Mouse (Mus musculus) bone marrow macrophage, adult 2 months (primary cell): ENCODE data around the gene Dll1. TPM values are rescaled to one million over a fixed set of nuclear protein-coding genes. Genes with fewer than 3 reads are reported as not detected.
A peak's percentile ranks its signal among the peaks of the same experiment; 100 is the strongest.

Source experiments
- H3K27ac ChIP-seq: 2 replicates; pipeline ENCODE4 v1.5.1; 2012; ENCODE audit warnings: low read depth, low read length; ENCODE audit not compliant: insufficient read depth
- H3K4me1 ChIP-seq: 2 replicates; pipeline ENCODE4 v1.6.1; 2012; ENCODE audit warnings: low read length; ENCODE audit not compliant: control insufficient read depth, insufficient read depth
- H3K4me3 ChIP-seq: 2 replicates; pipeline ENCODE4 v1.5.1; 2012; ENCODE audit warnings: mild to moderate bottlenecking, low read length, moderate library complexity; ENCODE audit not compliant: insufficient read depth
- CTCF ChIP-seq: IDR thresholded peaks from 2 replicates; pipeline ENCODE4 v1.5.1; 2012; ENCODE audit warnings: low read depth, mild to moderate bottlenecking, low read length, moderate library complexity
- POLR2A ChIP-seq: IDR thresholded peaks from 2 replicates; pipeline ENCODE4 v1.6.1; 2012; ENCODE audit warnings: mild to moderate bottlenecking, low read depth, low read length, borderline replicate concordance
- polyA plus RNA-seq: library from polyadenylated mRNA; stranded (reverse); fragments of >200 nt; gene quantifications from 2 replicates; pipeline ENCODE4 v1.2.4, GENCODE M21; 2012; ENCODE audit not compliant: missing spikeins, insufficient read depth, insufficient read length

Gene Dll1
- polyA plus RNA-seq, result not detected in 2 replicates

DNA sequence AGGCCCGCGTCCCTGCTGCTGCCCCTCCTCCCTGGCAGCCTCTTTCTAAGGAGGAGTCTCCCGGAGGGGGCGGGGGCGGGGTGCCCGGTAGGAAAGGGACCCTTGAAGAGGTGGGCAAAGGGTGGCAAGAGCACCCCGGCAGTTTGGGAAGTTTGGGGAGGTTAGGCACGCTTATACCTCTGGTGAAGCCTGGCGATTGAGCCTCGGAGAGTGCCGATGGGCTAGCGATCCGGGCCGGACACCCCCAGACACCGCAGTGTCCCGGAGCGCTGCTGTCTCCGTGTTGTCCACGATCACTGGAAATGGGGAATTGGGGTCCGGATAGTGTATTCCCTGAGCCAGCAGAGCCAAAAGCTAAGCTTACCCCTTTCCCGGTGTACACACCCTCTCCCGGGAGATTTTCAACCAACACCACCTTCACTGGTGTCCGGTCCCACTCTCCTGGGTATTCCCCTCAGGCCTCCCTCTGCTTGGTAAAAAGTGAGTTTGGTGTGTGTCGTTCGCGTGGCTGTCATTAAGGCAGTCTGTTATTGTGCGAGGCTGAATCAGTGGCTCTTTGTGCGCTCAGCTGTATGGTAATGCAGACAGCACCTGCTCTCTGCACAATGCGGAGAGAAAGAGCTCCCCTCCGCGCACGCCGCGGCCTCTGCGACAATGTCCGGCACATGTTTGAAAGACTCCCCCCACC is at the start of gene Dll1:
Gene Dll1, minus strand, starts transcription at position 379 of the 688 bp plus-strand sequence.
- H3K4me3 ChIP-seq, result peak within 1 kb of the TSS; percentile 65
- no peak for TF ChIP-seq CTCF
- no peak for TF ChIP-seq POLR2A
- no peak within 1 kb of the TSS for H3K27ac ChIP-seq
- peaks cover 4% of the 10 kb centered on the region; the same call in 1 of the 2 replicates for H3K4me1 ChIP-seq

- Histone ChIP-seq H3K27ac (no peak overlapping the region), H3K4me1 (peaks cover 9% of the 10 kb centered on the region), H3K4me3 (no peak overlapping the region)
- no peak for TF ChIP-seq CTCF
- no peak for TF ChIP-seq POLR2A
Measured at GRCm38 (mm10) chr17:15425931-15426330, 49.3 kb upstream of the Dll1 start.

- no peak for TF ChIP-seq CTCF
- TF ChIP-seq POLR2A, result no peak
Measured at GRCm38 (mm10) chr17:15423080-15423765, 46.6 kb upstream of the Dll1 start.

DNA sequence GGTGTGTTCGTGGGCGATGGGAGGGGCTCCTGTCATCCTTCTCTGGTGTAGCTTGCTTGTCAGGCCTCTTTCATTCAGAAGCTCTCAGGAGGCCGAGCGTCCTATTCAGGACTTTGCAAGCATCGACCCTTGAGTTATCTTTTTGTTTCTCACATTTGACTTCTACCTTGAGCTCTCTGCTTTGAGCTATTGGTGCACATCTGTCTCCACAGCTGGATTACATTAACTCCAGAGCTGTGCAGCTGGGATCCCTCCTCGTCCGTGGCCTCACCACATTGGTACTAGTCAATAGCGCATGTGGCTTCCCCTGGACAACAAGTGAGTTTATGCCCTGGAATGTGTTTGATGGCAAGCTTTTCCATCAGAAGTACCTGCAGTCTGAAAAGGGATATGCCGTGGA is 46.0 kb upstream of the Dll1 start:
- Histone ChIP-seq H3K4me3 (no peak overlapping the region), H3K27ac (no peak overlapping the region), H3K4me1 (0 out of 2 replicates have a peak, but pooled peaks cover 2% of the 10 kb centered on the region)
- TF ChIP-seq CTCF (no peak), POLR2A (no peak)

More at GRCm38 (mm10) chr17:15423080-15423765, 46.6 kb upstream of the Dll1 start:
- Histone ChIP-seq H3K27ac (no peak overlapping the region), H3K4me3 (no peak overlapping the region), H3K4me1 (0 out of 2 replicates have a peak, but pooled peaks cover 2% of the 10 kb centered on the region)

DNA sequence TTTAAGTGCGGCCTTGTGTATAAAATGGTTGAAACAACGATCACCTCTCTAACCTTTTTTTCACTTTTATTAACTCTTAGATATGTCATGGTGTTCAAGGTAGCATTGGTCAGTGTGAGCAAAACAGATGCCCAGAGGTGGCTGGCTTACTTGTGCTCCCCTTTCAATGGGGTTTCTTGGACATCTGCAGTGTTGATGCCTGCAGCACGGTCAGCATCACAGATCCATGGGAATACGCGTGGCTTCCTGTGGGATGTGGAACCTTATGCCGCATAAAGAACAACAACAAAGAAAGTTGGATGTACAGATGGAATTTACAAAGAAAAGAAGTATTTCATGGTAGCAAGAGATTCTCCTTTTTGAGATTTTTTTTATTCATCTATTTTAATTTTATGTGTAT is 44.8 kb upstream of the Dll1 start:
- Histone ChIP-seq H3K4me3 (no peak overlapping the region), H3K27ac (no peak overlapping the region), H3K4me1 (0 out of 2 replicates have a peak, but pooled peaks cover 2% of the 10 kb centered on the region)
- no peak for TF ChIP-seq CTCF
- TF ChIP-seq POLR2A, result no peak

- no peak for TF ChIP-seq POLR2A
- TF ChIP-seq CTCF, result no peak
Measured at GRCm38 (mm10) chr17:15420021-15420603, 43.4 kb upstream of the Dll1 start.

DNA sequence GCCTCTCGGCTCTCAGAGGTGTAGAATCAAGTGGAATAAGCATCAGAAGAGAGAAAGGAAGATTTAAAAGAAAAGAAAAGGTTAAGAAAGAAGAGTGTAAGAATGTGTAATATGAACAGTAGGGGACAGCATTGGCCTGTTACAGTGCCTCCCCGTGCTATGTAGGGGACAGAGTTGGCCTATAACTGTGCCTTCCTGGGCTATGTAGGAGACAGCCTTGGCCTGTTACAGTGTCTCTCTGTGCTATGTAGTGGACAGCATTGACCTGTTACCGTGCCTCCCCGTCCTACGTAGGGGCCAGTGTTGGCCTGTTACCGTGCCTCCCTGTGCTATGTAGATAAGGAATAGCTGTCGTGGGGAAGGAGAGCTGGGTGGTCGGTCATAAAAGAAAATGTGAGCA is 42.9 kb upstream of the Dll1 start:
- Histone ChIP-seq H3K27ac (no peak overlapping the region), H3K4me1 (0 out of 2 replicates have a peak, but pooled peaks cover 2% of the 10 kb centered on the region), H3K4me3 (no peak overlapping the region)
- TF ChIP-seq POLR2A (no peak), CTCF (no peak)

More at GRCm38 (mm10) chr17:15420021-15420603, 43.4 kb upstream of the Dll1 start:
- no peak overlapping the region for H3K27ac ChIP-seq
- H3K4me3 ChIP-seq, result no peak overlapping the region
- H3K4me1 ChIP-seq, result 0 out of 2 replicates have a peak, but pooled peaks cover 2% of the 10 kb centered on the region

GRCm38 (mm10) chr17:15416596-15417215 is 40.0 kb upstream of the Dll1 start:
- 0 out of 2 replicates have a peak, but pooled peaks cover 2% of the 10 kb centered on the region for H3K4me1 ChIP-seq
- no peak overlapping the region for H3K27ac ChIP-seq
- H3K4me3 ChIP-seq, result no peak overlapping the region
- TF ChIP-seq POLR2A (no peak), CTCF (no peak)

DNA sequence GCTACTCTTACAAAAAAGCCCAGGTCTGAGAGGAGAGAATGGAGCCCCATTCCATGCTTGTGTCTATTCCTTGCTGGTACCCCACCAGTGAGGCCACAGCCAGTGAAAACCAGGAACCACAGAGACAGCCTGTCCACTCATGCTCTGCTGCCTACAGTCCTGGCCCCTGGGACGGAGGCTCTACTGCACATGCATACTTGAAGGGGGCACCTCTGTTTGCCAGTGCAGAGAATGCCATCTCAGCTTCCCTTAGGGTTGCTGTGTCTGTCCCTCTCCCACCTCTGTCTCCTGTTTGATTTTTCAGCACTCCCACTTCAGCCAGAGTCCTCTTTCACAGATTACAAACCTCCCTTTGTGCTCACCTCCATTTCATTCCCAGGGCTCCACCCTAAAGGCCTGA is 34.2 kb upstream of the Dll1 start:
- Histone ChIP-seq H3K4me3 (no peak overlapping the region), H3K27ac (no peak overlapping the region), H3K4me1 (no peaks in the 10 kb centered on the region)
- TF ChIP-seq CTCF (no peak), POLR2A (no peak)
